Comparison of ENCODE assay signal across 23 mouse cellular contexts in the genomic region with DNA sequence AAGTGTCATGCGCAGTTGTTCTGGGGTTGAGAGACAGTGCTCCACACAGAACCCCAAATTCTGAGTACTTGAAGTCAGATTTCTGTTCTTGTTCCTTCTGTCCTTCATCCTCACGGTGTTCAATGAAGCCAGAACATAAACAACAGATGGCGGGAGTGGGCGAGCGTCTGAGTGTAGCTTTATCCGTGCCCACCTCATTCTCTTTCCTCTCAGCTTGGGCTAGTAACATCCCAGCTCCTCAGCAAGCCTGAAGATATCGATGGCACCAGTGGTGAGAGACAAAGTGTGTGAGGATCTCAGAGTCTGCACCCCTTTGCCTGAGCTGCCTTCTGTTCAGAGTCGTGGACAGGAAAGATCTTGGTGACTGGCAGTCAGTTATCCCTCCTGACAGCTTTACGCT. TPM values are rescaled to one million over a fixed set of nuclear protein-coding genes. Genes with fewer than 3 reads are reported as not detected.
DNase-seq lines count a peak whose midpoint lies in the region; ATAC-seq lines count a peak whose summit lies in the region.
"Had no signal": no experiment of that assay in that cellular context is flagged by ENCODE, and none has a peak within 500 bp of the region (broad histone marks: within the 10 kb centered on the region; RNA-seq: fewer than 3 reads in every experiment).

No protein-coding gene starts in this region.

- no peak overlapping the region for H3K4me3 ChIP-seq in kidney, embryonic 14.5 days (ENCODE audit: low read length)
- H3K4me3 ChIP-seq: forebrain, embryonic 10.5 days; hindbrain, embryonic 10.5 days; megakaryocyte, embryonic 14.5 days had no signal

- H3K9ac ChIP-seq in kidney, embryonic 14.5 days (ENCODE audit: low read depth, low read length) = no peak overlapping the region

- H3K36me3 ChIP-seq in kidney, embryonic 14.5 days (ENCODE audit: control insufficient read depth, insufficient read depth, low read length) = no peaks in the 10 kb centered on the region
- H3K36me3 ChIP-seq: forebrain, embryonic 10.5 days; hindbrain, embryonic 10.5 days had no signal

- no peaks in the 10 kb centered on the region for H3K4me1 ChIP-seq in kidney, embryonic 14.5 days (ENCODE audit: control insufficient read depth, insufficient read depth, low read length)
- H3K4me1 ChIP-seq: hindbrain, embryonic 10.5 days had no signal

- no peaks in the 10 kb centered on the region for H3K27me3 ChIP-seq in kidney, embryonic 14.5 days (ENCODE audit: control insufficient read depth, insufficient read depth, low read length)
- H3K27me3 ChIP-seq: megakaryocyte, embryonic 14.5 days had no signal

- 78% methylated on average over 9 of the region's 9 CpGs for WGBS in kidney, embryonic 14.5 days

- no peak overlapping the region for H3K27ac ChIP-seq in kidney, embryonic 14.5 days (ENCODE audit: low read depth, low read length)
- H3K27ac ChIP-seq: forebrain, embryonic 10.5 days; hindbrain, embryonic 10.5 days had no signal

- no peak for ATAC-seq in kidney, embryonic 14.5 days (ENCODE audit: low FRiP score, low TSS enrichment)

- H3K9me3 ChIP-seq in kidney, embryonic 14.5 days (ENCODE audit: control insufficient read depth, low read length) = no peaks in the 10 kb centered on the region
- H3K9me3 ChIP-seq: forebrain, embryonic 10.5 days; hindbrain, embryonic 10.5 days had no signal

- no peak overlapping the region for H3K4me2 ChIP-seq in kidney, embryonic 14.5 days (replicated peaks; ENCODE audit: low read depth, low read length)

- DNase-seq in brain, adult 2 months (ENCODE audit: low read depth, low spot score) = peak; percentile 83
- peak; percentile 57 to 64 for DNase-seq in layer of hippocampus, adult 18-20 months (ENCODE audit: low spot score in 2 of 2)
- peak; percentile 77 to 81 for DNase-seq in left cerebral cortex, adult 18-20 months (ENCODE audit: low spot score in 2 of 2)
- DNase-seq in right cerebral cortex, postnatal 14 days = peak; percentile 42
- no peak for DNase-seq in lung, postnatal 36 days
- DNase-seq in lung, adult 18-20 months = no peak
- DNase-seq: adrenal gland, postnatal 36 days; B cell, adult 2 months; cerebellum, adult 2 months; gastrocnemius, postnatal 25 days; kidney, adult 2 months; liver; lung, postnatal 10 days; midbrain, embryonic 14.5 days; thymus, postnatal 36 days had no signal

RNA-seq across cellular contexts. Expression of gene Cyp24a1, which starts 42.3 kb away (rescaled TPM):
- total RNA-seq in layer of hippocampus, adult 18-20 months (2021) = not detected
- not detected for total RNA-seq in left cerebral cortex, adult 18-20 months (2021)
- 0.09 and 0.23 TPM in 2 replicates for polyA plus RNA-seq in kidney, embryonic 14.5 days (2014; fragmentation: Nextera tagmentation; extraction: Ambion mirVana)
- total RNA-seq: adrenal gland, postnatal 36 days; gastrocnemius, postnatal 25 days; heart, adult 8-10 months; left cerebral cortex, postnatal 10 days had no signal
- polyA plus RNA-seq: heart, embryonic 16.5 days; liver, embryonic 16.5 days had no signal

RNA-seq across cellular contexts. Expression of gene Pfdn4, which starts 43.0 kb away (rescaled TPM):
- 10 to 100 TPM; 25.9 to 29.2 TPM for total RNA-seq in layer of hippocampus, adult 18-20 months (2021)
- total RNA-seq in left cerebral cortex, adult 18-20 months (2021) = 10 to 100 TPM; 32.8 to 33.7 TPM
- polyA plus RNA-seq in kidney, embryonic 14.5 days (2014; fragmentation: Nextera tagmentation; extraction: Ambion mirVana) = 102 and 154 TPM in 2 replicates

Comparison
In these comparisons a context has a peak if more than half of its experiments do, and no peak if none do; other contexts are left out.
1. DNase-seq: peak in brain, adult 2 months (single experiment), layer of hippocampus, adult 18-20 months (2 of 2), left cerebral cortex, adult 18-20 months (2 of 2) and right cerebral cortex, postnatal 14 days (single experiment); none in lung, postnatal 36 days (single experiment) and lung, adult 18-20 months (0 of 2).